Mouse (Mus musculus) heart, embryonic 11.5 days (tissue): ENCODE measurements around the gene Slc9b1. TPM values are rescaled to one million over a fixed set of nuclear protein-coding genes. Genes with fewer than 3 reads are reported as not detected.

ENCODE experiments used
- ATAC-seq: fragments of 200-750 bp; cut with Nextera tagmentation; replicated peaks from 2 replicates; pipeline ENCODE4 v1.8.0; 2017; ENCODE audit warnings: moderate library complexity; ENCODE audit not compliant: insufficient number of reproducible peaks, low FRiP score, low TSS enrichment
- H3K27ac ChIP-seq: fragments of 300-500 bp; sonication (generic); 2 replicates; pipeline ENCODE4 v1.5.1; 2014; ENCODE audit warnings: mild to moderate bottlenecking, low read depth, low read length
- H3K27me3 ChIP-seq: fragments of 300-500 bp; sonication (generic); 2 replicates; pipeline ENCODE4 v1.6.1; 2014; ENCODE audit warnings: mild to moderate bottlenecking, low read length, mixed read lengths; ENCODE audit not compliant: control insufficient read depth, insufficient read depth
- H3K36me3 ChIP-seq: fragments of 300-500 bp; sonication (generic); 2 replicates; pipeline ENCODE4 v1.6.1; 2014; ENCODE audit warnings: mild to moderate bottlenecking, low read length, moderate library complexity, mixed read lengths; ENCODE audit not compliant: control insufficient read depth, insufficient read depth
- H3K4me1 ChIP-seq: fragments of 300-500 bp; sonication (generic); 2 replicates; pipeline ENCODE4 v1.6.1; 2014; ENCODE audit warnings: low read length; ENCODE audit not compliant: control insufficient read depth, insufficient read depth
- H3K4me2 ChIP-seq: fragments of 300-500 bp; sonication (generic); 2 replicates; pipeline ENCODE4 v1.6.1; 2014; ENCODE audit warnings: mild to moderate bottlenecking, moderate library complexity
- H3K4me3 ChIP-seq: fragments of 300-500 bp; sonication (generic); 2 replicates; pipeline ENCODE4 v1.5.1; 2014; ENCODE audit warnings: low read depth, low read length
- H3K9ac ChIP-seq: fragments of 300-500 bp; sonication (generic); 2 replicates; pipeline ENCODE4 v1.6.1; 2014; ENCODE audit warnings: mild to moderate bottlenecking, low read depth, low read length, moderate library complexity
- H3K9me3 ChIP-seq: fragments of 300-500 bp; sonication (generic); replicated peaks from 2 replicates; pipeline ENCODE4 v1.6.1; 2016; ENCODE audit warnings: low read length; ENCODE audit not compliant: control insufficient read depth
- WGBS: fragments of 180-500 bp; shearing (Covaris S2); extraction: QIAGEN DNeasy Blood & Tissue Kit; methylation state at CpG from one replicate; pipeline ENCODE4 v1.1.7; 2014; ENCODE audit not compliant: insufficient replicate concordance; 5-methylcytosine and 5-hydroxymethylcytosine counted together
- polyA plus RNA-seq: library from polyadenylated mRNA; unstranded; fragments of >200 nt; fragmentation: Nextera tagmentation; extraction: Ambion mirVana; gene quantifications from 2 replicates; pipeline ENCODE4 v1.2.1, GENCODE M21; 2014

The Slc9b1 gene
- polyA plus RNA-seq, 1 experiment from 2014 or later: 0.17 TPM

- H3K27ac ChIP-seq: peak within 1 kb of the TSS; percentile 100
- no peaks in the 10 kb centered on the region for H3K9me3 ChIP-seq
- no peaks in the 10 kb centered on the region for H3K36me3 ChIP-seq
- H3K4me1 ChIP-seq: peaks cover 5% of the 10 kb centered on the region; the same call in 1 of the 2 replicates
- peak within 1 kb of the TSS; percentile 98 for H3K9ac ChIP-seq
- WGBS: under 1% methylated on average over 56 of the region's 56 CpGs
- ATAC-seq: peak; percentile 91
- no peaks in the 10 kb centered on the region for H3K27me3 ChIP-seq
- peak within 1 kb of the TSS; percentile 95 for H3K4me3 ChIP-seq
- peak within 1 kb of the TSS; percentile 72 for H3K4me2 ChIP-seq
Observed at GRCm38 (mm10) chr3:135437758-135438495, 90.1 kb downstream of the Slc9b1 start, which contains the start of gene Ube2d3. Gene Ube2d3 (plus strand): TSS chr3:135438149.

GRCm38 (mm10) chr3:135438531-135438912, 90.7 kb downstream of the Slc9b1 start:
- WGBS: under 1% methylated on average over 46 of the region's 50 CpGs
- H3K27me3 ChIP-seq: no peaks in the 10 kb centered on the region
- ATAC-seq: peak; percentile 77
- no peaks in the 10 kb centered on the region for H3K9me3 ChIP-seq
- peak overlapping the region; percentile 95 for H3K4me3 ChIP-seq
- H3K9ac ChIP-seq: peak overlapping the region; percentile 98
- peaks cover 10% of the 10 kb centered on the region; the same call in 1 of the 2 replicates for H3K4me1 ChIP-seq
- H3K27ac ChIP-seq: peak overlapping the region; percentile 100
- H3K4me2 ChIP-seq: peak overlapping the region; percentile 47
- no peaks in the 10 kb centered on the region for H3K36me3 ChIP-seq

- H3K4me1 ChIP-seq: peaks cover 10% of the 10 kb centered on the region; the same call in 1 of the 2 replicates
- H3K27ac ChIP-seq: peak overlapping the region; percentile 100
- peak overlapping the region; percentile 95 for H3K4me2 ChIP-seq
- peak overlapping the region; percentile 98 for H3K9ac ChIP-seq
- under 1% methylated on average over 51 of the region's 76 CpGs for WGBS
- ATAC-seq: peak; percentile 75
- H3K36me3 ChIP-seq: no peaks in the 10 kb centered on the region
- peak overlapping the region; percentile 95 for H3K4me3 ChIP-seq
- H3K27me3 ChIP-seq: no peaks in the 10 kb centered on the region
- no peaks in the 10 kb centered on the region for H3K9me3 ChIP-seq
Observed at GRCm38 (mm10) chr3:135438913-135439531, 91.2 kb downstream of the Slc9b1 start.

GRCm38 (mm10) chr3:135439651-135440050, 91.8 kb downstream of the Slc9b1 start:
- Histone ChIP-seq H3K9ac (peak overlapping the region; percentile 98), H3K27me3 (no peaks in the 10 kb centered on the region), H3K27ac (peak overlapping the region; percentile 100), H3K4me2 (peak overlapping the region; percentile 95), H3K9me3 (no peaks in the 10 kb centered on the region), H3K36me3 (no peaks in the 10 kb centered on the region), H3K4me1 (peaks cover 10% of the 10 kb centered on the region; the same call in 1 of the 2 replicates), H3K4me3 (peak overlapping the region; percentile 95)
- no peak for ATAC-seq
- 4% methylated on average over 15 of the region's 15 CpGs for WGBS

GRCm38 (mm10) chr3:135440221-135440620, 92.4 kb downstream of the Slc9b1 start:
- peak overlapping the region; percentile 43; the same call in 1 of the 2 replicates for H3K27ac ChIP-seq
- no peak for ATAC-seq
- peak overlapping the region; percentile 95 for H3K4me2 ChIP-seq
- H3K36me3 ChIP-seq: no peaks in the 10 kb centered on the region
- peak overlapping the region; percentile 98 for H3K9ac ChIP-seq
- no peaks in the 10 kb centered on the region for H3K27me3 ChIP-seq
- H3K4me1 ChIP-seq: peaks cover 10% of the 10 kb centered on the region; the same call in 1 of the 2 replicates
- no peaks in the 10 kb centered on the region for H3K9me3 ChIP-seq
- WGBS: 20% methylated on average over 7 of the region's 7 CpGs
- H3K4me3 ChIP-seq: peak overlapping the region; percentile 95

DNA sequence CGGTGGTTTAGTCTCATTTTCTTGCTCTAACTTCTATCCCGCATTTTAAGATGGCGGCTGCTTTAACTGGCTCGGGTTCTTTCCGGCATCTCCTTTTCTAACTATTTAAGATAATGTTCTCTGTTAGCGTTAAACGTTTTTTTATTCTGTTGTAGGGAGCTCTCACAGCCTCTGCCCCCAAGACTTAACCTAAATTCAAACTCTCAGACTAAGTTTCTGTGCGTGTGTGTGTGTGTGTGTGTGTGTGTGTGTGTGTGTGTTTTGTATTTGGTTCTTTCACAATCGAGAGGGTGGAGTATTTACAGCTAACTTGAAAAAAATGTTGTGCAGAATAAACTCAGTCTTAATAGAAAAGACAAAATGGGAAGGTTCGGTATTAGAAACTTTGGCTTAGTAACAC, 92.8 kb downstream of the Slc9b1 start:
- H3K4me3 ChIP-seq: peak overlapping the region; percentile 95
- H3K36me3 ChIP-seq: no peaks in the 10 kb centered on the region
- H3K27ac ChIP-seq: no peak overlapping the region
- no peak for ATAC-seq
- no peaks in the 10 kb centered on the region for H3K9me3 ChIP-seq
- no peaks in the 10 kb centered on the region for H3K27me3 ChIP-seq
- H3K9ac ChIP-seq: peak overlapping the region; percentile 98
- WGBS: 45% methylated on average over 10 of the region's 10 CpGs
- peak overlapping the region; percentile 95 for H3K4me2 ChIP-seq
- peaks cover 10% of the 10 kb centered on the region; the same call in 1 of the 2 replicates for H3K4me1 ChIP-seq

GRCm38 (mm10) chr3:135444930-135445329, 97.1 kb downstream of the Slc9b1 start:
- no peak overlapping the region for H3K4me2 ChIP-seq
- no peaks in the 10 kb centered on the region for H3K9me3 ChIP-seq
- H3K4me1 ChIP-seq: peaks cover 5% of the 10 kb centered on the region; the same call in 1 of the 2 replicates
- no peak for ATAC-seq
- no peak overlapping the region for H3K9ac ChIP-seq
- H3K36me3 ChIP-seq: no peaks in the 10 kb centered on the region
- H3K27ac ChIP-seq: no peak overlapping the region
- H3K27me3 ChIP-seq: no peaks in the 10 kb centered on the region
- H3K4me3 ChIP-seq: no peak overlapping the region
